Mouse (Mus musculus) liver, embryonic 14.5 days (tissue): ENCODE results near the gene Zbtb38.

Source experiments
- CTCF ChIP-seq: IDR thresholded peaks from 2 replicates; pipeline ENCODE4 v1.5.1; 2016; ENCODE audit warnings: antibody characterized with exemption, low read depth, control low read depth
- EP300 ChIP-seq: IDR thresholded peaks from 2 replicates; pipeline ENCODE4 v1.6.1; 2016; ENCODE audit warnings: antibody characterized with exemption, low read depth

DNA sequence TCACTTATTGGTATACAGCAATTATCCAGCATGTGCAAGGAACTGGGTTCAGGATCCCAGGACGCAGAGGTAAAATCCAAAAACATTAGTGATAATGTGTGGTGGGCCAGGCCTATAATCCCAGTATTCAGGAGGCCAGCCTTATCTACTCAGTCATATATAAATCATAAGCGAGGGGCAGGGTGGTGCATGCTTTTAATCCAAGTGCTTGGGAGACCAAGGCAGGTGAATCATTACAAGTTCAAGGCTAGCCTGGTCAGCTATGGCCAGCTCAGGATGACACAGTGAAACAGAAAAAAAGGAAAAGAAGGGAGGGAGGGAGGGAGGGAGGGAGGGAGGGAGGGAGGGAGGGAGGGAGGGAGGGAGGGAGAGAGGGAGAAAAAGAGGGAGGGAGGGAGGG, 42.0 kb upstream of the Zbtb38 start:
- TF ChIP-seq CTCF (no peak), EP300 (no peak)
